Mouse (Mus musculus): Measurements from ENCODE around the gene Lrrc10.
"Not testable (repeated sequence)": the region's sequence is repeated elsewhere in the genome, so short reads cannot be mapped to it uniquely, and the experiment has no call there.

The Lrrc10 gene

DNA sequence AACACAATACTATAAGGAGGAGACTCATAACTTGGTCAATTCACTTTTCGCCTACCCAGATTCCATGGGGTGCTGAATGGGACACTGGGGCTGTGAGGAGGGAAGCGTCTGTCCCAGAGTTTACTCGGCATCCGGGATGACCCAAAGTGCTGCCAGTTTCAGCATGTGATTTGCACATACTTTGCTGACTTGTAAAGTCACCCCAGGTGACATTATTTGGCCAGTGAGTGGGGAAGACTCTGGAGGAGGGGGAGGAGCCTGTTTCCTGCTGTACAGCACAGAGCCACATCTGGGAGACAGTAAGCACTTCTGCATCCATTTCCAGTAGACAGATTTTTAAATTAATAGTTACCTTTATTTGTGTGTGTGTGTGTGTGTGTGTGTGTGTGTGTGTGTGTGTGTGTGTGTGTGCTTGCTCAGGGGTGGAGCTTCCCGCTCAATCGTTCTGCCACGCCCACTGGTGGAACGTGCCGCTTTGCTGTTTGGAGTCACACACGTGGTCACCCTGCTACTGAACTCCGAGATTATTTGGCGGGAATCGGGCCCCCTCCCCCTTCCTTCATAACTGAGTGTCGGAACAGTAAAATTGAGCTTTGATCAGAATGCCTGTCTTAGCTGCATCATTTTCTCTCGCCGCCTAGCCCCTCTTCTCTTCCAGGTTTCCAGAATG, 1.5 kb upstream of the Lrrc10 start:
- not testable (repeated sequence) for DNase-seq (ENCODE audit: low spot score in 2 of 2)

DNA sequence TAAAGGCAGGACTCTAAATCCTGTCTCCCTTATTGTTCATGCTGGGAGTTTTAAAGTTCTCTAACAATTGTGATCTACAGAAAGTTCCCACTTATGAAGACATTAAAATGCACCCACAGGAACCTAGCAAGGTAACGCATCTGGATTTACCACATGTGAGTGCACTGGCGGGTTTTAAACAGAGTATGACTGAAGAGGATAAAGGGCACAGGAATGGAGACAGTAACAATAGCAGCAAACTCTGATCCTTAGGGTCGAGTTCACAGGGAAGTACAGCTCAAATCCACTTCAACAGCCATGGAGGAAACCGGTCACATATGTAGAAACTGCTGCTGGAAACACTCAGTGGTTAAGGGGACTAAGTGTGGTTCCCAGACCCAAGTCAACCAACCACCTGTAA, 4.1 kb downstream of the Lrrc10 start:
- DNase-seq (ENCODE audit: low spot score in 2 of 2) = no peak

DNA sequence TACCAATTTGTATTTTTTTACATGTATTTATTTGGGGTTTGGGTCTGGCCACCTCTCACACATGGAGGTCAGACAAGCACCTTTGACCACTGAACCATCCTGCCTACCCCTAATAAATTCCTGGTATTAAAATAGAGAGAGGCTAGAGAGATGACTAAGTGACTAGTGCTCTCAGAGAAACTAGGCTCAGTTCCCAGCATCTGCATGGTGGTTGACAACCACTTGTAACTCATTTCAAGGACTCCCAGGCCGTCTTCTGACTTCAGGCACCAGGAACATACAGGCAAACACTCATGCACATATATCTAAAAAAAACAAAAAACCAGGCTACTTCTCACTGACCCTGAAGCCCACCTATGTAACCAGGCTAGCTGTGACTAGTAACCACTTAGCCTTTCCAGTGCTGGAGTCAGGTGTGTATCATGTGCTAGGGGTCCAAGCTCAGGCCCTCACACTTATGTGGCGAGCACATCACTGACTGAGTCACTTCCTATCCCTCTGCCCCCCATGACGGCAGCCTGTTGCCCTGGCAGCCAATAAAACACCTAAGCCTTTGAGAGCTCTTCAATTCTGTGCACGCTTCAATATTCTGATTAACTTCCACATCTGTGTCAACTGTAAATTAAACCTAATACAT, 4.9 kb downstream of the Lrrc10 start:
- DNase-seq (ENCODE audit: low spot score in 2 of 2) = no peak

DNA sequence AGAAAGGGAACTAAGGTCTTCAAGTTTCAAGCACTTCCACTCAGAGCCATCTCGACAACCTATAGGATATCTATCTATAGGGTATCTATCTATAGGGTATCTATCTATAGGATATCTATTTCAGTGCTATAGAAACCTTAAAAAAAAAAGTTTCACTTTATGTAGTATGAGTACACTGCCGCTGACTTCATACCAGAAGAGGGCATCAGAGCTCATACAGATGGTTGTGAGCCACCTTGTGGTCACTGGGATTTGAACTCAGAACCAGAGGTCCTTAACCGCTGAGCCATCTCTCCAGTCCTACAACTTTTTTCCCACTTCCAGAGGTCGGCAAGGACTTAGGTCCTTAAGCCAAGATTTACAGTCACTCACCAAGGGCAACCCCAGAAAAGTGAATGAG, 10.5 kb downstream of the Lrrc10 start:
- DNase-seq (ENCODE audit: low spot score in 2 of 2) = no peak

DNA sequence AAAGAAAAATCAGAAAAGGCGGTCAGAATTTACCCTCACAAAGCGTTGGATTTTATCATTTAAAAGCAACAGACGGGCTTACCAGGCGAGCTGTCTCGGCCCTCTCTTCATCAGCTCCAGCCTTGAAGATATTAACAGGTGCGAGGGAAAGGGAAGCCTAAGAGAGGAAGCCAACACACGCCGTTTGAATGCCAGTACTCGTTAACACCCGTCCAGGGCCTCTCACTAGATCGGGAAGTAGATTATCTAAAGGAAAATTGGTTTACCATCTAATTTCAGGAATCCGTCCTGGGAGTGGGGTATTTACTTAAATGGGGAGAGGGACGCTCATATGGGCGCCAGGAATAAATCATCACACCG, 17.7 kb downstream of the Lrrc10 start:
- no peak for DNase-seq (ENCODE audit: low spot score in 2 of 2)

DNA sequence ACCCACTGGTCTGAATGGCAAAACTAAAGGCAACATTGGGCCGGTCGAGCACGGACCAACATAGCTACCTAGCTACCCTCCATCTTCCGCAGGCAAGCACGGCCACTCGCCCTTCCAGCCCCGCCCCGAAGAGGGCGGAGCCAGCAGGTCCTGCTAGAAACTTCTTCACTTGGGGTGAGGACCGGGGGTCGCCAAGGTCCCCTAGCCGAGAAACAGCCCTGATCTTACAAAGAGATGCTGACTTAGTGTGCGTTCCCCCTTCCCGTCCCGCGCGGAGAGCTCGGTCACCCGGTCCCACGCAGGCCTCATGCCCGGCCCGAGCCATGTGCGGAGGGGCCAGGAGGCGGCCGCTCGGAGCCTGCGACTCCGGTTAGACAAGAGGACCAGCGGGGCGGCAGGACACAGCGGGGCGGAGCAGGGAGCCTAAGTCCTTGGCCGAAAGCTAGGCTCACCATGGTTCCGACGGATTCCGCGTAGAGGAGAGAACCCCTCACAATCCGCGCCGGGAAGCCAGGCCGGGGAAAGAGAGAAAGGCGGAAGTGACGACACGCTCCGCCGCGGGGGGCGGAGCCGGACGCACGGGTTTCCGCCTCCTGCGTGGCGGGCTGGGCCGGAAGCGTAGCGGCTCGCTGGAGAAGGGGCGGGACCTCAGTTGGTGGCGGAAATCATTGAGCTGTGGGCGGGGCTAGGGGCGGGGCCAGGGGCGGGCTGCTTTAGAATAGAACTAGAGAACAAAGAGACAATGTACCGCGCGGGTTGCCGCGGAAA, 18.3 kb downstream of the Lrrc10 start, which contains the start of gene Cct2:
TSS of gene Cct2 (minus strand) at position 561 of the 768 bp plus-strand sequence.
- DNase-seq (ENCODE audit: low spot score in 2 of 2) = peak; percentile 83 to 93

DNA sequence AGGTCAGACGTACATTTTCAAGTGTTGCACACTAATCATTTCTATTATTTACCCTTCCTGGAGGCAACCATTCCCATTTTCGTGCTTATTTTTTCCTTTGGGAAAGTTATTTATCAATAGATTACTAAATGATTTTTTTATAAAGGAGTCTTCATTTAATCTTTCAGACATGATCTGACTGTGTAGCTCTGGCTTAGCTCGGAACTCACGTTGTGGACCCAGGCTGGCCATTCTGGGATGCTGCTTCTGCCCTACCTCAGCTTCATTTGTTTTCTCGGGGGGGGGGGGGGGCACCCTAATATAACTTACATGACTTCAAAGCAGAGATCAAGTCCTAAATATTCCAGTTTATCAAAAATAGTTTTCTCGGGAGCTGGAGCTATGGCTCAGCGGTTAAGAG, 18.9 kb downstream of the Lrrc10 start:
- DNase-seq (ENCODE audit: low spot score in 2 of 2) = no peak

DNA sequence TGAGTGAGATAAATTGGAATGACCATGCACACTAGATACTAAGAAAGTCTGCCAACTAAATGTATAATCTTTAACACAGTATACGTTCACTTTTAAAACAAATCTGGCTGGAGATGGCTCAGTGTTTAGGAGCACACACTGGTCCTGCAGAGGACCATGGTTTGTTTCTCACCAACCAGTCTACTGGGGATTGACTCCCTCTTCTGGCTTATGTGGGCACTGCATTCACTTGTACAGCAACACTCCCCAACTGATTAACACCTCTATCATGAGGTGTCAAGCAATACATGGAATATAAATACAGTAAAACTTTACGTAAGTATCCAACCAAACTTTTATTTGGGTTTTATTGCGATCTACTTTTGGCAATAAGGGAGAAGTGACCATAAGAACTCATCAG, 24.0 kb downstream of the Lrrc10 start:
- no peak for DNase-seq (ENCODE audit: low spot score in 2 of 2)

DNA sequence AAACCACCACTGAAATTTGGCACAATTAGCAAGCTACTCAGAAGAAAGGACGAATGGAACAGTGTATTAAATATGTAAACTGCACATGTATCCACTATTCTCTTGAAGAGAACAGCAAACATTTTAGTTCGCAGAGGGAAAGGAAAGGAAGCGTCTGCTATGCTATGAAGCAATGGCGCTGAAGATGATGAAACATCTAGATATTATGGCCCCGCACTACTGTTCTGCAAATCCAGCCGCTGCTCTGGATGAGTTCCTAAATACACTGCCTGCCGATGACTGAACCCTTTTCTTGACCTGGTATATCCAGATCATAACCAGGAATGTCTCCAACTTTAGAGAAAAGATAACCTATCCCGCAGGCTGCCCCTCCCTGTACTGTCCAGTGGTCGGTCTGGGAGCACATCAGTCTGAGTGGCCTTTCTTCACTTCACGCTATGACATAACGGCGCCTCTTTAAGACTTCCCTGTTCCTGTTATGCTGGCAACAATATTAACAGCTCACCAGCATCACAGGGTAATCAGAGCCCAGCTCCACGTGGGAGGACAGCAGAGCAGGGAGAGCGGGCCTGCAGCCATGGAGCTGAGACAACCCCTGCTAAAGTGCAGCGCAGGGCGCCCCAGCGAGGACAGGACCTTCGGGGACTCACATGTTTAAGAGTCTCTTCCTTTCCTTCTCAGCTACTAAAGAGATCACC, 27.2 kb downstream of the Lrrc10 start:
- DNase-seq (ENCODE audit: low spot score in 2 of 2) = no peak

DNA sequence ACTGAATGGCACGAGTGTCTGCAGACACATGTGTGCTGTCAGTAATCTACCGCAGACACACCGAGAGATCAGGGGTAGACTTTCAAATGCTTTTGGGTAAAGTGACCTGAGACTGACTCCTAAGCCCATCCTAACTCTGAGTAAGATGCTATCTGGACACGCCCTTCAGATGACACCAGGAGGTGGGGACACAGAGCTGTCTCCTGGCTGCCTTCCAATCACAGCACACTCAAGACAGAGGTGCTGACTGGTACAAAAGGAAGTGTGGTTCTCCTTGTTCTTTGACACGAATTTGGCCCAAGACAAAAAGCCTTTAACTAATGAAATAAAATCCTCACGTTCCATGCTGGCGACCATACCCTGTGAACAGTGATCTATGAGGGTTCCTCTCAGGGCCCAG, 28.0 kb downstream of the Lrrc10 start:
- DNase-seq (ENCODE audit: low spot score in 2 of 2) = no peak

DNA sequence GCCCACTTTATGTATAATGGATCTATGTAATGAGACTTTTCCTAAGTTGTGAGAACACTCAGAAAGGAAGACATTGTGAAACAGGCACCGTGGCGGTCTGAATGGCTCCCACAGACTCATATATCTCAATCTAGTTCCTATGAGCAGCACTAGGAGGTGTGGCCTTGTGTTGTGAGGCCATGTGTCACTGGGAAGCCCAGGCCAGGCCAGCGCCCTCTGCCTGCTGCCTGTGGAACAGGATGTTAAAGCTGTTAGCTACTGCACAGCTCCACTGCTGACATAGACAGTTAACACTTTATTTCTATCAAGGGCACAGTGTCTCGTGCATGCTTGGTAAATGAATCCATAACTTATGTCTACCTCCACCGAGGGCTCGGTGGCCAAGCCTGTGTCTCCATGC, 33.1 kb downstream of the Lrrc10 start:
- DNase-seq (ENCODE audit: low spot score in 2 of 2) = peak in 1 of 2 experiments; percentile 33

DNA sequence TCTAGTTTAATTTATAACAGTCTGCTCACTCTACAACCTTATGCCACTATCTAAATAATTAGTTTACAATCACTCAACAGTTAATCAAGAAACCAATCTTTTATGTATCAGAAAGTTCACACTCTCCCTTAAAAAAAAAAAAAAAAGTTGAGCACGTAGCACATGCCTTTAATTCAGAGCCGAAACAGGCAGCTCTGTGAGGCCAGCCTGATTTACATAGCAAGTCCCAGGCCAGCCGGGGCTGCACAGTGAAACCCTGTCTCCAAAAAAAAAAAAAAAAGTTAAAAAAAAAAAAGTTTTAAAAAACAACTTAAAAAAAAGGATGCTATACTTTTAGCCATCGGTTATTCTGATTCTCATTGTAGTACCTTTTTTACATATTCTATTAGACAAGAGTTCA, 36.2 kb downstream of the Lrrc10 start:
- DNase-seq (ENCODE audit: low spot score in 2 of 2) = no peak

DNA sequence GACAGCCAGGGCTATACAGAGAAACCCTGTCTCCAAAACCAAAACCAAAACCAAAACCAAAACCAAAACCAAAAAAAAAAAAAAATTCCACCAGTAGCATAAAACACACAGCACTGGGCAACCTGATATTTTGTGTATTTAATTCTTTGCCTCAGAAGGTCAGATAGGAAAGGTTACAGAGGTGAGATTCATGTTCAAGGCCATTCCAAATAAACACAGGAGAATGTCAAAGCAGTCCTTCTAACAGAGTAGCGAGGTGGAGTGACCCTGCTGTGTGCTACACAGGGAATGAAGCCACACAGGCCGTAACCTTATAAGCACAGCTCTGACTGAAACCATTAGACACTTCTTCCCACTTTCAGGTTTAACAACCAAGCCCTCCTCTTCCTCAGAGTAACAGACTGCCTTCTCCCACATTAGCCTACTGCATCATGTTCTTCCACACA, 36.8 kb downstream of the Lrrc10 start:
- no peak for DNase-seq (ENCODE audit: low spot score in 2 of 2)

DNA sequence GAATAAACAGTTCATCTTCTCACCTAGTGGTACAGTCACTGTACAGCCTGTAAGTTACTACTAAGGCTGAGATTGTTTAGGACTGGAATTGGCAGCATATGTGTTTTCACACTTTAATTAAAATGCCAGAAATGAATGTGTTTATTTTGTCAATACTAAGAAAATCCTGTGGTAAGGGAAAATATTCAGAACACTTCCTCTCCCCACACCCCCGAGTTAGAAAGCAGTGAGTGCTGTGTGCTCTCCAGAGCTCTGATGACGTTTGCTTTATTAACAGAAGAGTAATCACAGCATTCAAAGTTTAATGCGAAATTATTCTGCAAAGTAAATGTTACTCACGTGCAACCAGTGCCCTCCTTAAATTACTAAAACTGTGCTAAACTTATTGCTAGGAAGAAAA, 44.5 kb downstream of the Lrrc10 start:
- DNase-seq (ENCODE audit: low spot score in 2 of 2) = no peak

DNA sequence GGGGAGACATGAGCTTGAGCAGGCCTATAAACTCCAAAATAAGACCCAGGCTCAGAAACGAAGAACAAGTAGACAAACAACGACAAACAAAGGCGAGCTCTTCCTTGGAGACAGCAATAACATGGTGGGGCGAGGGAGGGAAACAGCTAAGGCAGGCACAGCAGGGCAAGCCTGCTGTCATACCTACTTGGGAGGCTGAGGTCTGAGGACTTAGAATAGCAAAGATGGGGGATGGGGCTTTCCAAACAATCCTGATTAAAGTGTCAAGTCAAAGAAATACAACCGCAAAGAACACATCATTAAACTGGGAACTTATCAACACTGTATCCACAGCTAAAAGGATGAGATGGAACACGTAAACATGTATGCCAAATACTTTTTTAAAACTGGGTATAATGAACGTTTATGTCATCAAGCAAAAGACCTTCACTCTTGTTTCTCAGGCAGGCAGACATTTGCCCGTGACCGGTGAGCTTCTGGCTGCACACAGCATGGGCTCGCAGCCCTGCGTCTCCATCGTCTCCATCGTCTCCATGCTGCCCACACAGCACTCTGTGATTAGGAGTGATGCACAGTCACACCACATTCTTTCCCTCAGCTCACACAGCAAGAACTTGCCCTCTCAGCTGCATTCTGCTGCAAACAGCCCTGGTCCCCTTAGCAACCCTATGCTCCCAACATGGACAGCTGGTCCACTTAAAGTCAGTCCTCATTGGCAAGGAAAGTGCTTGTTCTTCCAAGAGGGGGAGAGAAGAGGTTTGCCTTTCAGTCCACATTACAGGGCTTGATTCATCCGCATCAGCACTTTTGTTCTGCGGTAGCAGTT, 49.6 kb downstream of the Lrrc10 start:
- peak in 1 of 2 experiments; percentile 49 for DNase-seq (ENCODE audit: low spot score in 2 of 2)

DNA sequence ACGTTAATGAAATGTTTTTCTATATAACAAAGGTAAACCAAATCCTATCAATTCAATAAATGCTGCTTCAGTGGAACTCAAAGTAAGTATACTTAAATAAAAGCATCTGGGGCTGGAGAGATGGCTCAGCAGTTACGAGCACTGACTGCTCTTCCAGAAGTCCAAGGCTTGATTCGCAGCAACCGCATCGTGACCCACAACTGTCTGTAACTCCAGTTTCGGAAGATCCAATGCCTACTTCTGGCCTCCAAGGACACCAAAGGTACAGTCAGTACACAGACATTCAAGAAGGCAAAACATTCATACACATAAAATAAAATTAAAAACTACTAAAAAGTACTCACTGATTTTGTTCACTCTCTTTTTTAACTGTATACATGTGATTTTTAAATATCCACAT, 51.0 kb downstream of the Lrrc10 start:
- no peak for DNase-seq (ENCODE audit: low spot score in 2 of 2)
